Mouse (Mus musculus): ENCODE measurements around the gene Rfxank. TPM values are rescaled to one million over a fixed set of nuclear protein-coding genes. Genes with fewer than 3 reads are reported as not detected.

Rfxank gene
- polyA plus RNA-seq, 1 experiment from 2014 or later, result 17.3 TPM

- Histone ChIP-seq H3K4me3 (ENCODE audit: low read depth, low read length) (no peak overlapping the region), H3K9me3 (ENCODE audit: low read depth, low read length) (no peaks in the 10 kb centered on the region), H3K9ac (no peak overlapping the region), H3K27ac (ENCODE audit: low read depth) (no peak overlapping the region), H3K27me3 (ENCODE audit: insufficient read depth, low read length) (no peaks in the 10 kb centered on the region), H3K36me3 (ENCODE audit: insufficient read depth) (peaks cover 29% of the 10 kb centered on the region), H3K4me2 (no peak overlapping the region), H3K4me1 (ENCODE audit: insufficient read depth) (0 out of 2 replicates have a peak, but pooled peaks cover 4% of the 10 kb centered on the region)
- WGBS, result 82% methylated on average over 3 of the region's 3 CpGs
- TF ChIP-seq CTCF (IDR thresholded peaks at IDR 0.05; ENCODE audit: low read depth), result no peak
- no peak for DNase-seq
- no peak for ATAC-seq (ENCODE audit: insufficient read depth)
Observed at GRCm38 (mm10) chr8:70130066-70130465, 8.9 kb downstream of the Rfxank start.

- no peak overlapping the region for H3K4me2 ChIP-seq
- no peak overlapping the region for H3K27ac ChIP-seq (ENCODE audit: low read depth)
- H3K9ac ChIP-seq, result no peak overlapping the region
- no peaks in the 10 kb centered on the region for H3K27me3 ChIP-seq (ENCODE audit: insufficient read depth, low read length)
- no peak overlapping the region for H3K4me3 ChIP-seq (ENCODE audit: low read depth, low read length)
- ATAC-seq (ENCODE audit: insufficient read depth) (no peak), DNase-seq (no peak)
- H3K36me3 ChIP-seq (ENCODE audit: insufficient read depth), result peaks cover 23% of the 10 kb centered on the region
- TF ChIP-seq CTCF (IDR thresholded peaks at IDR 0.05; ENCODE audit: low read depth), result no peak
- 0 out of 2 replicates have a peak, but pooled peaks cover 4% of the 10 kb centered on the region for H3K4me1 ChIP-seq (ENCODE audit: insufficient read depth)
- H3K9me3 ChIP-seq (ENCODE audit: low read depth, low read length), result no peaks in the 10 kb centered on the region
- 52% methylated on average over 9 of the region's 9 CpGs for WGBS
Observed at GRCm38 (mm10) chr8:70129309-70129952, 9.5 kb downstream of the Rfxank start.

- WGBS, result 62% methylated on average over 3 of the region's 3 CpGs
- no peak for TF ChIP-seq CTCF (IDR thresholded peaks at IDR 0.05; ENCODE audit: low read depth)
- Histone ChIP-seq H3K4me3 (ENCODE audit: low read depth, low read length) (no peak overlapping the region), H3K27ac (ENCODE audit: low read depth) (no peak overlapping the region), H3K36me3 (ENCODE audit: insufficient read depth) (peaks cover 13% of the 10 kb centered on the region), H3K4me1 (ENCODE audit: insufficient read depth) (0 out of 2 replicates have a peak, but pooled peaks cover 4% of the 10 kb centered on the region), H3K9ac (no peak overlapping the region), H3K4me2 (no peak overlapping the region), H3K9me3 (ENCODE audit: low read depth, low read length) (no peaks in the 10 kb centered on the region), H3K27me3 (ENCODE audit: insufficient read depth, low read length) (no peaks in the 10 kb centered on the region)
- ATAC-seq (ENCODE audit: insufficient read depth), result no peak
- DNase-seq, result peak; percentile 31
Observed at GRCm38 (mm10) chr8:70128435-70128834, 10.5 kb downstream of the Rfxank start.

- WGBS, result 60% methylated on average over 8 of the region's 8 CpGs
Observed at GRCm38 (mm10) chr8:70124992-70125391, 14.0 kb downstream of the Rfxank start.

GRCm38 (mm10) chr8:70122863-70123262 lies 16.1 kb downstream of the Rfxank start:
- Histone ChIP-seq H3K4me2 (no peak overlapping the region), H3K4me3 (ENCODE audit: low read depth, low read length) (no peak overlapping the region), H3K9ac (no peak overlapping the region), H3K9me3 (ENCODE audit: low read depth, low read length) (no peaks in the 10 kb centered on the region), H3K4me1 (ENCODE audit: insufficient read depth) (no peaks in the 10 kb centered on the region), H3K27ac (ENCODE audit: low read depth) (no peak overlapping the region), H3K27me3 (ENCODE audit: insufficient read depth, low read length) (peaks cover 29% of the 10 kb centered on the region), H3K36me3 (ENCODE audit: insufficient read depth) (no peaks in the 10 kb centered on the region)
- WGBS, result 58% methylated on average over 2 of the region's 2 CpGs
- DNase-seq (no peak), ATAC-seq (ENCODE audit: insufficient read depth) (no peak)
- TF ChIP-seq CTCF (IDR thresholded peaks at IDR 0.05; ENCODE audit: low read depth), result peak; percentile 47

More at GRCm38 (mm10) chr8:70124992-70125391, 14.0 kb downstream of the Rfxank start:
- peaks cover 9% of the 10 kb centered on the region for H3K27me3 ChIP-seq (ENCODE audit: insufficient read depth, low read length)
- no peaks in the 10 kb centered on the region for H3K36me3 ChIP-seq (ENCODE audit: insufficient read depth)
- no peak overlapping the region for H3K9ac ChIP-seq
- H3K4me3 ChIP-seq (ENCODE audit: low read depth, low read length), result no peak overlapping the region
- H3K9me3 ChIP-seq (ENCODE audit: low read depth, low read length), result no peaks in the 10 kb centered on the region
- ATAC-seq (ENCODE audit: insufficient read depth), result no peak
- H3K4me1 ChIP-seq (ENCODE audit: insufficient read depth), result 0 out of 2 replicates have a peak, but pooled peaks cover 4% of the 10 kb centered on the region
- no peak for DNase-seq
- no peak overlapping the region for H3K27ac ChIP-seq (ENCODE audit: low read depth)
- no peak for TF ChIP-seq CTCF (IDR thresholded peaks at IDR 0.05; ENCODE audit: low read depth)
- H3K4me2 ChIP-seq, result no peak overlapping the region

- Histone ChIP-seq H3K4me1 (ENCODE audit: insufficient read depth) (no peaks in the 10 kb centered on the region), H3K9ac (no peak within 1 kb of the TSS), H3K36me3 (ENCODE audit: insufficient read depth) (no peaks in the 10 kb centered on the region), H3K4me3 (ENCODE audit: low read depth, low read length) (no peak within 1 kb of the TSS), H3K9me3 (ENCODE audit: low read depth, low read length) (no peaks in the 10 kb centered on the region), H3K4me2 (peak within 1 kb of the TSS; percentile 44; the same call in 1 of the 2 replicates), H3K27me3 (ENCODE audit: insufficient read depth, low read length) (peaks cover 39% of the 10 kb centered on the region), H3K27ac (ENCODE audit: low read depth) (no peak within 1 kb of the TSS)
- 2% methylated on average over 19 of the region's 19 CpGs for WGBS
- peak; percentile 31; the same call in 1 of the 2 replicates for ATAC-seq (ENCODE audit: insufficient read depth)
- peak; percentile 82 for DNase-seq
- no peak for TF ChIP-seq CTCF (IDR thresholded peaks at IDR 0.05; ENCODE audit: low read depth)
Observed at GRCm38 (mm10) chr8:70120667-70121066, 18.3 kb downstream of the Rfxank start, which contains the start of gene Ncan. Gene Ncan, minus strand, starts transcription at chr8:70120873.

GRCm38 (mm10) chr8:70118726-70119700 lies 19.9 kb downstream of the Rfxank start:
- 13% methylated on average over 17 of the region's 17 CpGs for WGBS
- Histone ChIP-seq H3K36me3 (ENCODE audit: insufficient read depth) (no peaks in the 10 kb centered on the region), H3K27ac (ENCODE audit: low read depth) (no peak overlapping the region), H3K9me3 (ENCODE audit: low read depth, low read length) (no peaks in the 10 kb centered on the region), H3K4me3 (ENCODE audit: low read depth, low read length) (no peak overlapping the region), H3K27me3 (ENCODE audit: insufficient read depth, low read length) (peaks cover 44% of the 10 kb centered on the region), H3K4me2 (no peak overlapping the region), H3K9ac (no peak overlapping the region), H3K4me1 (ENCODE audit: insufficient read depth) (no peaks in the 10 kb centered on the region)
- no peak for DNase-seq
- ATAC-seq (ENCODE audit: insufficient read depth), result no peak
- TF ChIP-seq CTCF (IDR thresholded peaks at IDR 0.05; ENCODE audit: low read depth), result no peak

All from lung, embryonic 14.5 days (tissue).